8 mouse cellular contexts compared by ENCODE assay signal in the genomic region with DNA sequence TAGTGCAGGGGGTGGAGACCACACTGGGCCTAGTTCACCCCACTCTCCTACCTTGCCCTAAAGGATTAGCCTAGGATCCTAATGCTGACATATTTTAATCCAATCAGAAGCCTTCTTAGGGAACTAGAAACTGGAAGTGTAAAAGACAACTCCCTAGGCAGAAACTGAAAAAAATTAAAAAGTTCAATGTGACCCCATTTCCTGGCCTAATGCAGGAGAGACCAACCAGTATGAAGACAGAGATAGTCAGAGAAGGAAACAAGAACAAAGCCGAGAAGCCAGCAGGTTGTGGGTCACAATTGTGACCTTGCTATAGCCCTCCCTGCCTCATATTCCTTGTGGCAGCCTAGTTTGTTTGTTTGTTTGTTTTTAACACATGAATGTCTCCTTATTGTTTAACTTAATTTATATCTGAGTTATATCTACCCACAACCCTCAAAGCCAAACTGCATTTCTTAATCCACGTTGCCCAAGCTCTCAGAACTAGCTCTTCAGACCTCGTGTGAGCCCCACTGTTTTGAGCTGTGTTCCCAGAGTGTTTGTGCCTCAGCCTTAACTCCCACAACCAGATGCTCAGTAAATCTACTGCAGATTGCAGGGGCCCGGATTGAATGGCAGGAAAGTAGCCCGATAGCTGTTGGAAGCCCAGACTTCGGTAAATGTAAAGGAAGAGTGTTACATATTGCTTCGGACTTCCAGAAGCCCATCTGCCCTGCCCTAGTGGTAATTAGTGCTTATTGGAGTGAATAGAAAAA.
DNase-seq lines count a peak whose midpoint lies in the region; ATAC-seq and TF ChIP-seq lines count a peak whose summit lies in the region.

No protein-coding gene starts in this region.

- 43% methylated on average over 7 of the region's 7 CpGs for WGBS in forebrain, embryonic 15.5 days
- WGBS in forebrain, postnatal 0 days, result 42% methylated on average over 7 of the region's 7 CpGs
- WGBS in spleen, adult 2 months, result 65% methylated on average over 7 of the region's 7 CpGs
- WGBS in stomach, postnatal 0 days, result 48% methylated on average over 7 of the region's 7 CpGs

- TF ChIP-seq EP300 in stomach, postnatal 0 days (optimal IDR thresholded peaks at IDR 0.05), result no peak

- H3K27ac ChIP-seq in forebrain, embryonic 15.5 days (replicated peaks), result peak overlapping the region; percentile 52
- H3K27ac ChIP-seq in forebrain, postnatal 0 days (ENCODE audit: low read depth, low read length), result no peak overlapping the region
- H3K27ac ChIP-seq in spleen, adult 2 months (ENCODE audit: insufficient read depth, low read length), result 0 out of 2 replicates have a peak overlapping the region, but pooled peaks have one; percentile 64
- H3K27ac ChIP-seq in stomach, postnatal 0 days (replicated peaks), result peak overlapping the region; percentile 70

- no peaks in the 10 kb centered on the region for H3K27me3 ChIP-seq in forebrain, embryonic 15.5 days
- no peaks in the 10 kb centered on the region for H3K27me3 ChIP-seq in forebrain, postnatal 0 days (ENCODE audit: insufficient read depth, low read length)
- H3K27me3 ChIP-seq in spleen, adult 2 months (ENCODE audit: control insufficient read depth, insufficient read depth, low read length), result no peaks in the 10 kb centered on the region
- H3K27me3 ChIP-seq in stomach, postnatal 0 days (ENCODE audit: control insufficient read depth, insufficient read depth, low read length), result no peaks in the 10 kb centered on the region

- no peak for ATAC-seq in forebrain, embryonic 15.5 days (replicated peaks)
- ATAC-seq in forebrain, postnatal 0 days, result no peak
- no peak for ATAC-seq in stomach, postnatal 0 days (ENCODE audit: low FRiP score, low TSS enrichment)

- H3K36me3 ChIP-seq in forebrain, embryonic 15.5 days, result no peaks in the 10 kb centered on the region
- no peaks in the 10 kb centered on the region for H3K36me3 ChIP-seq in forebrain, postnatal 0 days (ENCODE audit: insufficient read depth)
- no peaks in the 10 kb centered on the region for H3K36me3 ChIP-seq in spleen, adult 2 months (ENCODE audit: control insufficient read depth, insufficient read depth, low read length)
- H3K36me3 ChIP-seq in stomach, postnatal 0 days (ENCODE audit: control insufficient read depth, insufficient read depth, low read length), result no peaks in the 10 kb centered on the region

- intact Hi-C loops in heart, postnatal 14 days (cut with DNase I), result loop anchor here (5.0 to 10.0 kb wide), 6 partner anchors 50 to 1280 kb away; no protein-coding TSS in a partner anchor

- TF ChIP-seq POLR2A in spleen, adult 2 months (IDR thresholded peaks at IDR 0.05; ENCODE audit: low read depth, low read length), result no peak

- no peak for TF ChIP-seq CTCF in forebrain, postnatal 0 days (IDR thresholded peaks at IDR 0.05; ENCODE audit: low read depth)
- no peak for TF ChIP-seq CTCF in spleen, adult 2 months (IDR thresholded peaks at IDR 0.05; ENCODE audit: extremely low read depth, insufficient read depth, insufficient read length, insufficient replicate concordance)
- no peak for TF ChIP-seq CTCF in stomach, postnatal 0 days (IDR thresholded peaks at IDR 0.05; ENCODE audit: low read depth)

- peaks cover 43% of the 10 kb centered on the region for H3K4me1 ChIP-seq in forebrain, embryonic 15.5 days
- H3K4me1 ChIP-seq in forebrain, postnatal 0 days (ENCODE audit: insufficient read depth), result peaks cover 15% of the 10 kb centered on the region
- H3K4me1 ChIP-seq in spleen, adult 2 months (ENCODE audit: control insufficient read depth, insufficient read depth, insufficient read length), result peaks cover 38% of the 10 kb centered on the region; the same call in 1 of the 2 replicates
- peaks cover 4% of the 10 kb centered on the region; the same call in 1 of the 2 replicates for H3K4me1 ChIP-seq in stomach, postnatal 0 days (replicated peaks; ENCODE audit: control insufficient read depth, insufficient read depth)

- DNase-seq in forebrain, postnatal 0 days, result no peak
- no peak for DNase-seq in spleen, adult 2 months (ENCODE audit: low read depth in 1 of 2, low spot score in 2 of 2)
- no peak for DNase-seq in spleen, adult 12 weeks (ENCODE audit: low spot score)
- DNase-seq in layer of hippocampus, postnatal 36 days, result peak; percentile 44 to 48
- DNase-seq in stomach, postnatal 0 days (ENCODE audit: low spot score), result no peak
- DNase-seq in heart, postnatal 14 days, result no peak
- no peak for DNase-seq in spleen, postnatal 14 days (ENCODE audit: low spot score in 2 of 2)

- no peaks in the 10 kb centered on the region for H3K9me3 ChIP-seq in forebrain, embryonic 15.5 days
- H3K9me3 ChIP-seq in forebrain, postnatal 0 days (ENCODE audit: low read length), result no peaks in the 10 kb centered on the region
- no peaks in the 10 kb centered on the region for H3K9me3 ChIP-seq in stomach, postnatal 0 days (ENCODE audit: control insufficient read depth, low read length)

- no peak overlapping the region for H3K4me3 ChIP-seq in forebrain, embryonic 15.5 days
- no peak overlapping the region for H3K4me3 ChIP-seq in forebrain, postnatal 0 days (ENCODE audit: low read depth, low read length)
- H3K4me3 ChIP-seq in spleen, adult 2 months (ENCODE audit: extremely low read depth, insufficient read depth, insufficient read length), result no peak overlapping the region
- no peak overlapping the region for H3K4me3 ChIP-seq in stomach, postnatal 0 days (ENCODE audit: low read depth, low read length)

- no peak overlapping the region for H3K4me2 ChIP-seq in forebrain, embryonic 15.5 days (replicated peaks)
- H3K4me2 ChIP-seq in forebrain, postnatal 0 days (ENCODE audit: low read depth), result no peak overlapping the region
- no peak overlapping the region for H3K4me2 ChIP-seq in stomach, postnatal 0 days (replicated peaks; ENCODE audit: low read depth)

- H3K9ac ChIP-seq in forebrain, embryonic 15.5 days (replicated peaks), result no peak overlapping the region
- H3K9ac ChIP-seq in forebrain, postnatal 0 days, result no peak overlapping the region
- H3K9ac ChIP-seq in stomach, postnatal 0 days (ENCODE audit: low read length), result no peak overlapping the region

Comparison
In these comparisons a context has a peak if more than half of its experiments do, and no peak if none do; other contexts are left out.
1. DNase-seq: peak in layer of hippocampus, postnatal 36 days (2 of 2); none in forebrain, postnatal 0 days (single experiment), spleen, adult 2 months (0 of 2), spleen, adult 12 weeks (single experiment), stomach, postnatal 0 days (single experiment), heart, postnatal 14 days (0 of 2) and spleen, postnatal 14 days (0 of 2).